Mouse (Mus musculus) stomach, embryonic 14.5 days (tissue): ENCODE results near the gene Padi2. TPM values are rescaled to one million over a fixed set of nuclear protein-coding genes. Genes with fewer than 3 reads are reported as not detected.

ENCODE experiments used
- ATAC-seq: fragments of 200-750 bp; cut with Nextera tagmentation; 2 replicates; pipeline ENCODE4 v1.8.0; 2017; ENCODE audit warnings: low read depth, moderate TSS enrichment; ENCODE audit not compliant: insufficient number of reproducible peaks, insufficient read depth, low FRiP score
- H3K27ac ChIP-seq: fragments of 300-500 bp; sonication (generic); 2 replicates; pipeline ENCODE4 v1.5.1; 2014; ENCODE audit warnings: mild to moderate bottlenecking, low read length, moderate library complexity, mixed read lengths
- H3K27me3 ChIP-seq: fragments of 300-500 bp; sonication (generic); 2 replicates; pipeline ENCODE4 v1.6.1; 2014; ENCODE audit warnings: low read length, control low read depth, mixed read lengths; ENCODE audit not compliant: control insufficient read depth, insufficient read depth
- H3K36me3 ChIP-seq: fragments of 300-500 bp; sonication (generic); 2 replicates; pipeline ENCODE4 v1.6.1; 2014; ENCODE audit warnings: mild to moderate bottlenecking, control low read depth, low read length, moderate library complexity, mixed read lengths; ENCODE audit not compliant: control insufficient read depth, insufficient read depth
- H3K4me1 ChIP-seq: fragments of 300-500 bp; sonication (generic); 2 replicates; pipeline ENCODE4 v1.6.1; 2014; ENCODE audit warnings: low read length, control low read depth, mixed read lengths; ENCODE audit not compliant: control insufficient read depth, insufficient read depth
- H3K4me2 ChIP-seq: fragments of 300-500 bp; sonication (generic); replicated peaks from 2 replicates; pipeline ENCODE4 v1.6.1; 2014; ENCODE audit warnings: low read depth, low read length, control low read depth
- H3K4me3 ChIP-seq: fragments of 300-500 bp; sonication (generic); 2 replicates; pipeline ENCODE4 v1.5.1; 2014; ENCODE audit warnings: low read depth, low read length, control low read depth
- H3K9ac ChIP-seq: fragments of 300-500 bp; sonication (generic); replicated peaks from 2 replicates; pipeline ENCODE4 v1.6.1; 2014; ENCODE audit warnings: low read depth, mild to moderate bottlenecking, control low read depth, low read length, moderate library complexity, mixed read lengths
- H3K9me3 ChIP-seq: fragments of 300-500 bp; sonication (generic); 2 replicates; pipeline ENCODE4 v1.6.1; 2016; ENCODE audit warnings: low read depth, low read length, control low read depth; ENCODE audit not compliant: control insufficient read depth
- WGBS: fragments of 180-500 bp; shearing (Covaris S2); extraction: QIAGEN DNeasy Blood & Tissue Kit; methylation state at CpG from one replicate; pipeline ENCODE4 v1.1.7; 2014; 5-methylcytosine and 5-hydroxymethylcytosine counted together
- polyA plus RNA-seq: library from polyadenylated mRNA; unstranded; fragments of >200 nt; fragmentation: Nextera tagmentation; extraction: Ambion mirVana; gene quantifications from 2 replicates; pipeline ENCODE4 v1.2.1, GENCODE M21; 2014

Gene Padi2
- polyA plus RNA-seq, 1 experiment from 2014 or later = 1.5 TPM

DNA sequence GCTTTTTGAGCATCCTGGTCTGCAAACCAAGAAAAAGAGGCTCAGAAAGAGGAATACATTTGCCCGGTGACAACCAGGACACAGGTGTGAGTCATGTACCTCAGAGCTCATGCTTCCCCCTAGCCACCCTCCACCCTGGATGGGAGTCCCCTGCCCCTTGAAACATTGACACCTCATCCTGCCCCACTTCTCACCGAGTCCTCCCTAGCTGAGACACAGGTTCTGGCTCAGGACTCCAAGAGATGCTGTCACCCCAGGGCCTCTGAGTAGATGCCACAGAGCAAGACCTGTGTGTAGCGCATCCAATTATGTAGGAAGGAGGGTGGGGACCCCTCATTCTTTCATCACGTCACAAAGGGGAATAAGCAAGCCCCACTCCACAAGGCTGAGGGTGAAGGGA is 3.4 kb downstream of the Padi2 start:
- Histone ChIP-seq H3K4me2 (no peak overlapping the region), H3K27me3 (no peaks in the 10 kb centered on the region), H3K27ac (no peak overlapping the region), H3K36me3 (no peaks in the 10 kb centered on the region), H3K9me3 (no peaks in the 10 kb centered on the region), H3K9ac (no peak overlapping the region), H3K4me3 (no peak overlapping the region), H3K4me1 (no peaks in the 10 kb centered on the region; the same call in 1 of the 2 replicates)
- WGBS = 79% methylated on average over 4 of the region's 4 CpGs
- ATAC-seq = no peak

DNA sequence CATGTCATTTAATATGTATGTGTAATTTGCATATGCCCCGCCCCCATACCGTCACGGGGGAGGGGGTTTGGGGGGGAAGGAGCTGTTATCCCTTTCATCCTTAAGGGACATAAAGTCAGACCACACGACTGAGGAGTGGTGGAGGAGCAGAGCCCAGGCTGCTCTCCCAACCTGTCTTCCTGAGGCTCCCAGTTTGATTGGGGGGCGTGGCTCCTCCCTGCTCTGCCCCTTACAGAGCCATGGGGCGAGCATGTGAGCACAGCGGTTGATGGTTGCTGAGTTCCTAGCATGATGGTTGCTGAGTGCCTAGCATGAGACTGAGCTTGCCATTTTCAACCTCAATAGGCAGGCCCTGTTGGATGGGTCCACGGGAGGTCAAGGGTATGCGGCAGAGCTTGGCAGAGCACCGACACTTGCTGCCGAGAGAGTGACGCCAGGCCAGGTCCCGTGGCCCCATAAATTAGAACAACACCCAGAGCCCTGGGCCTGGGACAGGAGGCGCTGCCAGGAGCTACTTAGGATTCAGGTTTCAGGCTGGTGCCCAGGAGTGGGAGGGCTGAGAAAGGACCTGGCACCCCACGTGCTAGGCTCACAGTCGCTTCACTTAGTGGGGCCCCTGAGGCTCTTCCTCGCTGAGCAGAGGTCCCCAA is 4.6 kb downstream of the Padi2 start:
- Histone ChIP-seq H3K36me3 (no peaks in the 10 kb centered on the region), H3K27ac (no peak overlapping the region), H3K27me3 (no peaks in the 10 kb centered on the region), H3K4me1 (no peaks in the 10 kb centered on the region; the same call in 1 of the 2 replicates), H3K4me2 (no peak overlapping the region), H3K9me3 (no peaks in the 10 kb centered on the region), H3K9ac (no peak overlapping the region), H3K4me3 (no peak overlapping the region)
- ATAC-seq = no peak
- WGBS = 31% methylated on average over 17 of the region's 17 CpGs

DNA sequence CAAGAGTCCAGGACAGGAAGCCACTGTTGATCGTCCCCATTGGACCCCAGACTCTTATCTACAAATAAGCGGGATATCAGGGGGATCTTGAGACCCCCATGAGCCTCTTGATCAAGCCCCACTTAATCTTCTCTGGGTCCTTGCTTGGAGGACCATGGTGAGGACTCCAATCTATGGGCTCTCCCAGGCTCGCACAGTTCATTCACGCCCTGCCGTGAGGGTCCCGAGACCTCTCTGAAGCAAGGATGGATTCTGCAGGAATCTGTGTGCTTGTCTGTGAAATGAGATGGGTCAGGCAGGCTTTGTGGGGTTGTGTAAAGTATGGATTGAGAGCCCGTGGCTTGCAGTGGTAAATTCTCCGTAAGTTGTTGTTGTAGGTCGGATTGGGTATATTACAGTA is 5.3 kb downstream of the Padi2 start:
- H3K27me3 ChIP-seq = no peaks in the 10 kb centered on the region
- 87% methylated on average over 9 of the region's 9 CpGs for WGBS

DNA sequence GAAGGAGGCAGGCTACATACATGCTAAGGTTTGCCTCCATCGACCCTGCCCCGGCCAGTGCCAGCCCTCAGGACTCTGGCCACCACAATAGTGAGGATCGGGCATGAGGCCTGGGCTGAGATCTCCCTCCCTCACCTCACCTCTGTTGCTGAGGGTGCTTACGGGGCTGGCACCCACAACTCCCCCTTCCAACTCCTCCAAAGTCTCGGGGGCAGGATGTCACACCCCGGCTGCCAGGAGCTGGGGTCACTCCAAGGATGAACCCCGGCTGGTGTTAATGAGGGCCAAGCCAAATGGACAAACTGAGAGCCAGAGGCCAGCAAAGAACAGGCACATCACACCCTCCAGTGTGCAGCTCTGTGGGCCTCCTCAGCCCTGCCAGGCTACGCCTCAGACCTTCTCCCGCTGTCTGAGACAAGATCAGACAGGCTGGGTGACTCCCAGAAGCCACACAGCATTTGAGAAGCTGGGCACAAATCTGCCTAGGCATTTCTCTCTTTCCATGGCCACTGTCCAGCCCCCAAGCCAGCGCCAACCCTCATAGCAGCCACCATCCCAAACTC is 6.2 kb downstream of the Padi2 start:
- Histone ChIP-seq H3K4me1 (no peaks in the 10 kb centered on the region), H3K4me2 (no peak overlapping the region), H3K9me3 (no peaks in the 10 kb centered on the region), H3K36me3 (no peaks in the 10 kb centered on the region), H3K4me3 (no peak overlapping the region), H3K27me3 (no peaks in the 10 kb centered on the region), H3K27ac (no peak overlapping the region), H3K9ac (no peak overlapping the region)
- 76% methylated on average over 10 of the region's 10 CpGs for WGBS
- ATAC-seq = no peak

More for the DNA sequence above, 5.3 kb downstream of the Padi2 start:
- no peaks in the 10 kb centered on the region for H3K9me3 ChIP-seq
- H3K4me1 ChIP-seq = no peaks in the 10 kb centered on the region; the same call in 1 of the 2 replicates
- ATAC-seq = no peak
- no peak overlapping the region for H3K4me2 ChIP-seq
- no peaks in the 10 kb centered on the region for H3K36me3 ChIP-seq
- no peak overlapping the region for H3K9ac ChIP-seq
- no peak overlapping the region for H3K4me3 ChIP-seq
- no peak overlapping the region for H3K27ac ChIP-seq

DNA sequence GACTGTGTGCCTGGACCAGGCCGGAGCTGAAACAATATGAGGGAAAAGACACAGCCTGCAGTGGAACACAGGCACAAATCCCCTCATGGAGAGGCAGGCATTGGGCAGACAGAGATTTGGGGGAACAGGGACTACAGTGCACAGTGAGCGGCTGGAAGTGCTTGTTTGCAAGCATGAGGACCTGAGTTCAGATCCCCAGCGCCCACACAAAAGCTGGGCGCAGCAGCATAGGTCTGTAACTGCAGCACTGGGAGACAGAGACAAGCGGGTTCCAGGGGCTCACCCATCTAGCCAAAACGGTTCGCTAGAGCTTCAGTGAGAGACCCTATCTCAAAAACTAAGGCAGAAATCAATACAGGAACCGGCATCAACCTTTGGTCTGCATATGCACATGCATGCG is 7.4 kb downstream of the Padi2 start:
- 91% methylated on average over 9 of the region's 9 CpGs for WGBS
- Histone ChIP-seq H3K4me2 (no peak overlapping the region), H3K36me3 (no peaks in the 10 kb centered on the region), H3K9me3 (no peaks in the 10 kb centered on the region), H3K27ac (no peak overlapping the region), H3K27me3 (no peaks in the 10 kb centered on the region), H3K4me1 (no peaks in the 10 kb centered on the region), H3K9ac (no peak overlapping the region), H3K4me3 (no peak overlapping the region)
- ATAC-seq = no peak

DNA sequence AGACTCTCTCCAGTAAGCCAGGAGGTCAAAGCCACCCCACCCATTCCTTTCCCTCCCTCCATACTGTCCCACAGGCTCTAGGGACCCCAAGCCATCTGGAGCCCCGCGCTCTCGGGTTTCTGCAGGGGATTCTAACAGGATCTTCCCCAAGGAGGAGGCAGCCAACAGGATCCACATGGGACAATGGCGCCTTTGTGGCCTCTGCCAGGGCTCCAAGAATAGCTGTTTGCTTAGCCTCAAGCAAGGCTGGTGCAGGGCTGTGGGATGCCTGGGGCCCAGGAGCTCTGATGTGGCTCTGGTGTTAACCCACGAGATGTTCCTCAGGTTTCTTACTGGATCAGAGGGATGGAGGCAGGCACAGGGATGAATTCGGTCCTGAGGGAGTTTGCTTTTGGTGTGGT is 8.6 kb downstream of the Padi2 start:
- no peak for ATAC-seq

DNA sequence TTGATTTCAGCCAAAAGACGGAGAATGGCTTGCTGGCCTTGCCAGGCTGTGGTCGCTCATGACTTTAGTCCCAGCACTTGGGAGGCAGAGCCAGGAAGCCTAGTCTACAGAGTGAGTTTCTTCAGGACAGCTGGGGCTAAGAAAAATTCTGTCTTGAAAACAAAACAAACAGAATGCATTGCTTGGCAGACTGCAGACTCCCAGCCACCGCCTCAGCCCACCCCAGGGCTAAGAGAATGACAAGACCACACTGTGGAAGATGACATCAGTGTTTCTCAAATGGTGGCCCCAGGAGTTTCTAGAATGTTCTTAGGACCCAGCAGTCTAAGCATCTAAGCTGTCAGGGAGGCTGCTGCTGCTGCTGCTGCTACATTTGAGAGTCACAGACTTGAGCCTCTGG is 9.1 kb downstream of the Padi2 start:
- Histone ChIP-seq H3K27me3 (no peaks in the 10 kb centered on the region), H3K27ac (no peak overlapping the region; the same call in 1 of the 2 replicates)
- no peak for ATAC-seq

More for the DNA sequence above, 8.6 kb downstream of the Padi2 start:
- Histone ChIP-seq H3K4me1 (no peaks in the 10 kb centered on the region), H3K9me3 (no peaks in the 10 kb centered on the region), H3K4me2 (no peak overlapping the region), H3K4me3 (no peak overlapping the region), H3K27ac (no peak overlapping the region; the same call in 1 of the 2 replicates), H3K27me3 (no peaks in the 10 kb centered on the region), H3K36me3 (no peaks in the 10 kb centered on the region), H3K9ac (no peak overlapping the region)
- 57% methylated on average over 6 of the region's 6 CpGs for WGBS

DNA sequence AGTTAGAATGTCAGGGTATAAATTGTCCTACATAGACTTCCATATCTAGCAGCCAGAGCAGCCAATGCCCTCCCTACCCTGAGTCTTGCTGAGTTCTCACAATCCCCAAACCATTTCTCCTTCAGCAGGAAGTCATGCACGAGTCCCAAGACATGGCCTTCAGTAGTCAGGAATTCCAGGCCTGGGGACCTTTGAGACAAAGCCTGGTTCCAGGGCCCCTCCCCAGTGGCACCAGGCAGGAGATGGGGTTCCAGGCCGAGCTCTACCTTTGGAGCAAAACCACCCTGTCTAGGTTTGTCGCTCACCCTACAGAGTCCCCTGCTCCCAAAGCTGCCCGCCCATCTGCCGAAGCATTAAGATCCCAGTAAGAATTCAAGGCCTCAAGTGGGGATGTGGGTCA is 10.2 kb downstream of the Padi2 start:
- no peak for ATAC-seq
- Histone ChIP-seq H3K4me2 (no peak overlapping the region), H3K27me3 (no peaks in the 10 kb centered on the region), H3K27ac (no peak overlapping the region), H3K36me3 (no peaks in the 10 kb centered on the region), H3K9me3 (no peaks in the 10 kb centered on the region), H3K4me1 (no peaks in the 10 kb centered on the region), H3K9ac (no peak overlapping the region), H3K4me3 (no peak overlapping the region)
- 90% methylated on average over 5 of the region's 5 CpGs for WGBS

More for the DNA sequence above, 9.1 kb downstream of the Padi2 start:
- WGBS = 69% methylated on average over 3 of the region's 3 CpGs
- no peaks in the 10 kb centered on the region for H3K9me3 ChIP-seq
- H3K4me3 ChIP-seq = no peak overlapping the region
- no peak overlapping the region for H3K4me2 ChIP-seq
- H3K36me3 ChIP-seq = no peaks in the 10 kb centered on the region
- no peaks in the 10 kb centered on the region for H3K4me1 ChIP-seq
- no peak overlapping the region for H3K9ac ChIP-seq

DNA sequence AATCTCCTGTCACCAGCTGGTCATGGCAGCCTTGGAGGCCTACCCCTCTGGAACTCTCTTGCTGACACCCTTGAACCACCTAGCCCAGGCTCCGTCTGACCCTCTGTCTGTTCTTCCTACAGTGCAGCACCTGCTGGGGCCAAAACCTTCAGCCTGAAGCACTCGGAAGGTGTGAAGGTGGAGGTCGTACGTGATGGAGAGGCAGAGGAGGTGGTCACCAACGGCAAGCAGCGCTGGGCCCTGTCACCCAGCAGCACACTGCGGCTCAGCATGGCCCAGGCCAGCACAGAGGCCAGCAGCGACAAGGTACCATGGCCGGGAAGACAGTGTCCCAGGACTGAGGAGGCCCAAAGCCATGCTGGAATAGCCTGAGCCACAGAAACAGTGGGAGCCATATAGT is 11.3 kb downstream of the Padi2 start:
- no peaks in the 10 kb centered on the region for H3K36me3 ChIP-seq
- no peaks in the 10 kb centered on the region for H3K9me3 ChIP-seq
- ATAC-seq = no peak
- H3K27me3 ChIP-seq = no peaks in the 10 kb centered on the region
- no peak overlapping the region for H3K4me2 ChIP-seq
- no peak overlapping the region for H3K4me3 ChIP-seq
- no peak overlapping the region for H3K27ac ChIP-seq
- H3K4me1 ChIP-seq = no peaks in the 10 kb centered on the region
- WGBS = 88% methylated on average over 9 of the region's 9 CpGs
- no peak overlapping the region for H3K9ac ChIP-seq
